Comparison of ENCODE assay signal across 9 mouse cellular contexts in genomic region chr7:75118022-75118673, GRCm38 (mm10).
A peak's percentile ranks its signal among the peaks of the same experiment; 100 is the strongest.
DNase-seq lines count a peak whose midpoint lies in the region; ATAC-seq and TF ChIP-seq lines count a peak whose summit lies in the region.
"Had no signal": no experiment of that assay in that cellular context is flagged by ENCODE, and none has a peak within 500 bp of the region (broad histone marks: within the 10 kb centered on the region; RNA-seq: fewer than 3 reads in every experiment).

No protein-coding gene starts in this region.

- peak overlapping the region; percentile 47 for H3K4me2 ChIP-seq in intestine, postnatal 0 days (replicated peaks; ENCODE audit: low read depth)
- H3K4me2 ChIP-seq in liver, embryonic 16.5 days (ENCODE audit: low read depth, low read length): peak overlapping the region; percentile 47
- peak overlapping the region; percentile 40 for H3K4me2 ChIP-seq in neural tube, embryonic 14.5 days (ENCODE audit: low read depth, low read length)

- 36% methylated on average over 7 of the region's 7 CpGs for WGBS in intestine, postnatal 0 days
- 21% methylated on average over 7 of the region's 7 CpGs for WGBS in liver, embryonic 16.5 days (ENCODE audit: insufficient replicate concordance)
- 42% methylated on average over 7 of the region's 7 CpGs for WGBS in neural tube, embryonic 14.5 days

- no peak for TF ChIP-seq CTCF in intestine, postnatal 0 days (IDR thresholded peaks at IDR 0.05; ENCODE audit: low read depth)

- 0 out of 2 replicates have a peak overlapping the region, but pooled peaks have one; percentile 16 for H3K4me3 ChIP-seq in intestine, postnatal 0 days (ENCODE audit: low read depth, low read length)
- H3K4me3 ChIP-seq in liver, embryonic 16.5 days (ENCODE audit: low read depth, low read length): no peak overlapping the region
- H3K4me3 ChIP-seq in neural tube, embryonic 14.5 days (ENCODE audit: low read depth, low read length): peak overlapping the region; percentile 4; the same call in 1 of the 2 replicates

- no peaks in the 10 kb centered on the region for H3K36me3 ChIP-seq in intestine, postnatal 0 days (ENCODE audit: control insufficient read depth, insufficient read depth)
- H3K36me3 ChIP-seq in liver, embryonic 16.5 days (ENCODE audit: control insufficient read depth, insufficient read depth): no peaks in the 10 kb centered on the region
- no peaks in the 10 kb centered on the region for H3K36me3 ChIP-seq in neural tube, embryonic 14.5 days (ENCODE audit: control insufficient read depth, insufficient read depth, low read length)

- no peak overlapping the region for H3K9ac ChIP-seq in intestine, postnatal 0 days (ENCODE audit: low read depth, low read length)
- no peak overlapping the region for H3K9ac ChIP-seq in liver, embryonic 16.5 days (ENCODE audit: low read depth, low read length)
- H3K9ac ChIP-seq in neural tube, embryonic 14.5 days (replicated peaks; ENCODE audit: low read depth, low read length): no peak overlapping the region

- H3K27ac ChIP-seq in intestine, postnatal 0 days (ENCODE audit: low read depth, low read length): no peak overlapping the region
- H3K27ac ChIP-seq in liver, embryonic 16.5 days (ENCODE audit: low read length): no peak overlapping the region
- H3K27ac ChIP-seq in neural tube, embryonic 14.5 days (ENCODE audit: low read depth, low read length): peak overlapping the region; percentile 55; the same call in 1 of the 2 replicates
- H3K27ac ChIP-seq: macrophage had no signal

- ATAC-seq in intestine, postnatal 0 days: no peak
- ATAC-seq in liver, embryonic 16.5 days (ENCODE audit: low read depth): no peak; the same call in 1 of the 2 replicates
- ATAC-seq in neural tube, embryonic 14.5 days (ENCODE audit: low read depth): peak; percentile 92

- H3K9me3 ChIP-seq in intestine, postnatal 0 days (ENCODE audit: control insufficient read depth): no peaks in the 10 kb centered on the region
- no peaks in the 10 kb centered on the region for H3K9me3 ChIP-seq in liver, embryonic 16.5 days (replicated peaks; ENCODE audit: control insufficient read depth, low read length)
- H3K9me3 ChIP-seq in neural tube, embryonic 14.5 days (ENCODE audit: control insufficient read depth, low read length): no peaks in the 10 kb centered on the region

- no peaks in the 10 kb centered on the region for H3K27me3 ChIP-seq in intestine, postnatal 0 days (replicated peaks; ENCODE audit: control insufficient read depth, insufficient read depth, low read length)
- no peaks in the 10 kb centered on the region for H3K27me3 ChIP-seq in liver, embryonic 16.5 days (ENCODE audit: control insufficient read depth, insufficient read depth, low read depth, low read length)
- H3K27me3 ChIP-seq in neural tube, embryonic 14.5 days (ENCODE audit: control insufficient read depth, insufficient read depth, low read length): no peaks in the 10 kb centered on the region

- DNase-seq in cerebellum, postnatal 10 days: peak; percentile 32 to 37
- no peak for DNase-seq in cerebellum, postnatal 36 days
- DNase-seq in T-cell, adult 2 months (ENCODE audit: low spot score): peak; percentile 37
- DNase-seq in forelimb bud, embryonic 11.5 days (ENCODE audit: low read depth, low spot score): peak; percentile 43
- DNase-seq in urinary bladder, adult 18-20 months (ENCODE audit: low spot score in 2 of 2): no peak

- no peaks in the 10 kb centered on the region for H3K4me1 ChIP-seq in intestine, postnatal 0 days (replicated peaks; ENCODE audit: control insufficient read depth, insufficient read depth, low read length)
- no peaks in the 10 kb centered on the region for H3K4me1 ChIP-seq in liver, embryonic 16.5 days (ENCODE audit: control insufficient read depth, low read depth, low read length)
- no peaks in the 10 kb centered on the region for H3K4me1 ChIP-seq in neural tube, embryonic 14.5 days (ENCODE audit: control insufficient read depth, insufficient read depth, low read length)

Comparison
In these comparisons a context has a peak if more than half of its experiments do, and no peak if none do; other contexts are left out.
1. DNase-seq: peak in cerebellum, postnatal 10 days (2 of 2), T-cell, adult 2 months (single experiment) and forelimb bud, embryonic 11.5 days (single experiment); none in cerebellum, postnatal 36 days (0 of 2) and urinary bladder, adult 18-20 months (0 of 2).
2. Peak in every context shown above with its lines, with median percentiles within 50 percentile points of each other: H3K4me2 ChIP-seq.